Mouse (Mus musculus) intestine, embryonic 16.5 days (tissue): ENCODE data around the gene Rev3l. TPM values are rescaled to one million over a fixed set of nuclear protein-coding genes. Genes with fewer than 3 reads are reported as not detected.

ENCODE experiments used
- polyA plus RNA-seq: library from polyadenylated mRNA; unstranded; fragments of >200 nt; fragmentation: Nextera tagmentation; extraction: Ambion mirVana; gene quantifications from 2 replicates; pipeline ENCODE4 v1.2.1, GENCODE M21; 2015

Rev3l gene
- polyA plus RNA-seq, 1 experiment from 2014 or later: 8.7 TPM

Other genes with a start within 250 kb of the Rev3l start
- 28.0 and 33.4 TPM in 2 replicates for gene Traf3ip2, start 119.2 kb upstream of the Rev3l start, polyA plus RNA-seq
- 2.7 and 2.8 TPM in 2 replicates for gene Mfsd4b4, start 167.1 kb downstream of the Rev3l start, polyA plus RNA-seq
- gene Mfsd4b2, start 194.8 kb downstream of the Rev3l start, polyA plus RNA-seq: 1.8 TPM in 2 replicates
- 9.4 and 11.7 TPM in 2 replicates for gene Mfsd4b3, start 228.0 kb downstream of the Rev3l start, polyA plus RNA-seq